Mouse (Mus musculus) heart, adult 9 months (tissue): Measurements from ENCODE around the gene Ppig.
A peak's percentile ranks its signal among the peaks of the same experiment; 100 is the strongest.
"Not testable (repeated sequence)": the region's sequence is repeated elsewhere in the genome, so short reads cannot be mapped to it uniquely, and the experiment has no call there.

Source experiments
- DNase-seq, 2 experiments: peaks; one replicate each; pipeline ENCODE4 v3.0.0; 2022; ENCODE audit warnings: low spot score in 2 of 2

Gene Ppig

DNA sequence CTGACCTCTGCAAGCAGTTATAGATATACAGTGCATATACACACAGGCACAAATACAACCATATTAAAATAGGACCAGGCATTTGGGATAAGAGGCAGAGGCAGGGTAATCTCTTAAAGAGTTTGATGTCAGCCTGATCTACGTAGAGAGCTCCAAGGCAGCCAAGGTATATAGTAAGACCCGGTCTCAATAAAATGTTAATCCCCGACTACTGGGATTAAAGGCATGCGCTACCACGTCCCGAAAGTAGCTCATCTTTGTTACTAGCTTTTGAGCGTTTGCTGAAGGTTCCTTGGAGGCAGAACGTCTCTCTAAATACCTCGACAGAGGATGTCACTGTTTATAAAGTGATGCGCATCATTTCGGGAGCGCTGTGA, at the start of gene Ppig:
Gene Ppig (plus strand): TSS at position 273 of the 377 bp plus-strand sequence.
- DNase-seq = no peak

DNA sequence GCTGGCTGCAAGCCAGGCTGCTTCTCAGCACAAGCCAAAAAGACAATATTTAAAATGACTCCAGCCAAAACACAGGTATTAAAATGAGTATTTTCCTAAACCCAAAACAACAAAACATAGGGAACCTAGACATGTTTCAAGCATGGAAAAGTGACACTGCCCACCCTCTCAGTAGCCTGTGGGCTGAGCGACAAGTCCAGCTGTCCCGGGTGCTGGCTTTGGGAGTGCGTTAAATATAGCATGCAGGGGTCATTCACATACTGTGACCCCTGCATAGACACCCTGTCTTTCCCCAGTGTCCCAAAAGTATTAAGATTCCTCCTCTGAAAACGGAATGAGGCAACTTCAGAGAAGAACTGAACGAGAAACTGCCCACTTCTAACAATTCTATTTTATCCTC, 48.6 kb upstream of the Ppig start:
- no peak for DNase-seq

DNA sequence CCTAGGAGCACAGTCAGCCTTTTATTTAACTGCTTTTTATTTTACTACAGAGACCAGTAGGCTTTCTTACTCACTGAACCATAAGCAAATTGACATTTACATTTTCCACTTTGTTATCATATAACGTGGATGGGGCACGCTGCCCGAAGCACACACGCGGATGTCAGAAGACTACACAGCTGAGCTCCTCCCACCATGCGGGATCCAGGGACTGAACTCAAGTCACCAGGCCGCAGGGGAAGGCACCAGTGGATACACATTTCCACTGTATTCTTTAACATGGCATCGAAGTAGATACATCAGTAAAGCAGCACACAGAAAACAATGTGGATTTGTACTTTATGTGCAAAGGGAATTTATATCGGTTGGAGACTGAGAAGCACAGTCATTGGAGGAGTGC, 47.1 kb upstream of the Ppig start:
- DNase-seq = no peak

DNA sequence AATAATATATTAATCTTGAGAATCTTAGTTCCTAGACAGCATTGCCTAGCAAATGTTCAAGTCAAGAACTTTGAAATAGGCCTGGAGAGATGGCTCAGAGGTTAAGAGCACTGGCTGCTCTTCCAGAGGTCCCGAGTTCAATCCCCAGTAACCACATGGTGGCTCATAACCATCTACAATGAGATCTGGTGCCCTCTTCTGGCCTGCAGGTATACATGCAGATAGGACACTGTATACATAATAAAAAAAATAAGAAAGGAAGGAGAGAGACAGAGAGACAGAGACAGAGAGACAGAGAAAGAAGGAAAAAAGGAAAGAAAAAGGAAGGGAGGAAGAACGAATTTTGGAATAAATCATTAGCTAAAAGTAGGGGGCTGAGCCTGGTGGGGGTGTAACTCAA, 45.6 kb upstream of the Ppig start:
- DNase-seq = no peak

DNA sequence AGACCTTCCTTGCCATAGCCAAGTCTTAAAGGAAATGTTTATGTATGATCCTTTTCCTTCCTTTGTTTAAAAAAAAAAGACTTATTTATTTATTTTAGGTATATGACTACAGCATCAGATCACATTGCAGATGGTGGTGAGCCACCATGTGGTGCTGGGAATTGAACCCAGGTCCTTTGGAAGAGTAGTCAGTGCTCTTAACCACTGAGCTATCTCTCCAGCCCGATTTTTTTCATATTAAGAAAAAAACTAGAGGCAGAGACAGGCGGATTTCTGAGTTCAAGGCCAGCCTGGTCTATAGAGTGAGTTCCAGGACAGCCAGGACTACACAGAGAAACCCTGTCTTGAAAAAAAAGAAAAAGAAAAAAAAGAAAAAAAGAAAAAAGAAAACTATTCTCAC, 45.1 kb upstream of the Ppig start:
- not testable (repeated sequence) for DNase-seq

DNA sequence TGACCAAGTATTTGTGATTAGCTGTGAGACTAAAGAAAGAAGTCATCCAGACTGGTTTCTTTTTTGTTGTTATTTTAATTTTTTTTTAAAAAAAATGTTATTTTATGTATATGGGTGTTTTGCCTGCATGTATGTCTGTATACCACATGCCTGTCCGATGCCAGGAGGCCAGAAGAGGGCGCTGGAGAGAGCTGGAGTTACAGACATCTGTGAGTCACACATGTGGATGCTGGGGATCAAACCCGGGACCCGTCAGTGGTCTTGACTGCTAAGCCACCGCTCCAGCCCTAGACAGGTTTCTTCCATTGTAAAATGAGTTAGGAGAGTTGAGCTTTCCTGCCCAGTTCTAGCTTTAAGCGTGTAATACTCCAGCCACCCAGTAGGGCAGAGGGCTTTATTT, 42.4 kb upstream of the Ppig start:
- DNase-seq = no peak

DNA sequence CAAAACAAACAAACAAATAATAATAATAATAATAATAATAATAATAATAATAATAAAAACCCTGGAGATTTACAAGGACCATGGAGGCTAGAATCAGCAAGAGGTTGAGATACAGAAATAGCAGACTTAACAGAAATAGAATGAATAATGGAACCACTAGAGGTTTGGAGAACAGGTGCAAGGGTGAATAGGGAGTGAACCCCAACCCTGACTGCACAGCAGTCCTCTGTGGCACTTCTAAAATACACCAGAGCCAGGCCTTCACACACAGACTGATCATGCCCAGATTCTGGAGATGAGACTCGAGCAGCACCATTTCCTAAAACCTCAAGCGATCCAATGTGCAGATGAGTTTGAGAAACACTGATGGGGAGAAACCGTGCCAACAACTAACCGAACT, 40.4 kb upstream of the Ppig start:
- DNase-seq = no peak

DNA sequence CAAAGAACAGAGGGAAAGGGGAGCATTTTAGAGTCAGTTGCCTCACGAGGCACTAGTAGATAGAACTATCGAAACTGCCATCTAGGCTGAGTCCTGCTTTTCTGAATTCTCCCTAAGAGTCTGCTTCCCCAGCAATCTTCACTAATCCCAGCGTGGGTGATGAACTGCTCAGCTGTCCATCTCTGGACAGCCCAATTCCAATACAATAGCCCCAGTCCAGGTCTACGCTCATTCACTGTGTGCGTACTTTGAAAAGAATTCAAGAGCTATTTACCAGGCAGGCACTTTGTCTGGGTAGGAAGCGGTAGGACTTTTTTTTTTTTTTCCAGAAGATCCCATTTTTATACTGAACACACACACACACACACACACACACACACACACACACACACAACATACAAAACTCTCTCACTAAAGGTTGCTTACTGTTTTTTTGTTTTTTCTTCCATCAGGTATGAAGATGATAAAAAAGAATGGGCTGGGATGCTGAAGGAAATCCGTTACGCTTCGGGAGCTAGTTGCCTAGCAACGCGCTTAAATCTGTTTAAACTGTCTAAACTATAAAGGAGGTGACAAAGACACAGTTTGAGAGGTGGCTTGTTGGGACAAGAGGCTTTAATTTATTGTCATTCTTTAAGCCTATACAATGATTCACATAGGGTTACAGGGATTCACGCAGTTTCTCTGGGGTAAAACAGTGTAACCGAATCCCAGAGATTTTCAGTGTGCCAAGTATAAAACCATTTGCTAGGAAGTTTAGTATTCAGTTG, 39.1 kb upstream of the Ppig start:
- DNase-seq = no peak

DNA sequence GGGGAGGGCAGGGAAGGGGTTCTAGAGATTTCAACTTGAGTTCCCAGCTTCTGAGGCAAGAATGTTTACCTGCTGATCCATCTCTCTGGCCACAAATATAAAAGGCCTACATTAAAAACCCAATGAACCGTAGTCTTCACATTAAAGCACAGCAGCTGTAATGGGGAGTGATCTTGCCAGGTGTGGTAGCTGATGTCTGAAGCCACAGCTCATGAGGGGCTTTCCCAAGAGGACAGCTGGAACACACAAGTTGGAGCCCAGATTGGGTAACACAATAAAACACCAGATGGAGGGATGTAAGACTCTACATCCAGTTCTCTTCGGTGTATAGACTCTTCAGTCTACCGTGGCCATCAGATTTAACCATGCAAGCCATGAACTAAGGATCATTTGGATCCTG, 37.9 kb upstream of the Ppig start:
- DNase-seq = no peak

DNA sequence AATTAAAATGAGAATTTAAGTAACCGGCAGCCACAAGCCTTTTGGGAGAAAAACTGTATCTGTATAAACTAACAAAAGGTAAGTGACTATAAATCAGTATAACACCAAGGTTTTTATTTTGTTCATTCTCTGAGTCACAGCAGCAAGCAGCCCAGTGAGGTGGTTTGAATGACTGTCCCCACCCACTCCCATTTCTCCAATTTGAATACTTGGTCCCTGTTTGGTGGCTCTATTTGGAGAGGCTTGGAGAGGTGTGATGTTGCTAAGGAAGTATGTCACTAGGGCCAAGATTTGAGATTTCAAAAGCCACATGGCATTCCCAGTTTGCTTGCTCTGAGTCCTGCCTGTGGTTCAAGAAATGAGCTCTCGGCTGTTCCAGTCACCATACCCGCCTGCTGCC, 32.1 kb upstream of the Ppig start:
- no peak for DNase-seq

DNA sequence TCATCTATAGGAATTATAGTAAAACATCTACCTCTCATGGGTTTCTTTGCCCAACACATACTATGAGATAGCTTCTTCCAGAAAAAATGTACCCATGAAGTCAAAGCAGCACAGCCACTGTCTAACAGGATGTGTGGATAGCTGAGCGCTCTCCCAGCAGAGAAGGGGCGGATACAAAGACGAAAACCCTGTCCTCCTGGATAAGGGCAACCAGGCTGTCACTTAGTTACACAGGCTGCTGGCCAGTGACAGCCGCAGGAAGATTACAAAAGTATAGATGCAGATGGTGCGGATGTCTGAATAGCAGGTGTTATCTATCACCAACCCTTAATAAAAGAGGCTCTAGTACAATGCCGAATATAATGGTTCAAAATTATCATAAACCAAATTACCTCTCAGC, 31.5 kb upstream of the Ppig start:
- no peak for DNase-seq

DNA sequence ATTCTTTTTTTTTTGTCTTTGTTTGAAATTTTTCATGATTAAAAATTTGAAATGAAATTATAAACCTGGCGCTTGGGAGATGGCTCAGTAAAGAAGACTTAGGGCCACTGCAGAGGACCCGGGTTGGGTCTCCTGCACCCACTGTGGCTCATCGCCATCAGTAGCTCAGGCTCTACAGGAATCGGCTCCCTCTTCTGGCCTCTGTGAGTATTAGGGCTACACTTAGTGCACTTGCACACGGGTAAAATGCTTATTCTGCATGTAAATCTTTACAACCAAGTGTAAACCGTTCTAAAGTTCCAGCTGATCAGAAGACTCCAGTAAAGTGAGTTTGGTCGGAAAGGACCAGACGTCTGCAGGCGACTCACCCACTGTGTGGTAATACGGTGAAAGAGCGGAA, 28.8 kb upstream of the Ppig start:
- DNase-seq = no peak

DNA sequence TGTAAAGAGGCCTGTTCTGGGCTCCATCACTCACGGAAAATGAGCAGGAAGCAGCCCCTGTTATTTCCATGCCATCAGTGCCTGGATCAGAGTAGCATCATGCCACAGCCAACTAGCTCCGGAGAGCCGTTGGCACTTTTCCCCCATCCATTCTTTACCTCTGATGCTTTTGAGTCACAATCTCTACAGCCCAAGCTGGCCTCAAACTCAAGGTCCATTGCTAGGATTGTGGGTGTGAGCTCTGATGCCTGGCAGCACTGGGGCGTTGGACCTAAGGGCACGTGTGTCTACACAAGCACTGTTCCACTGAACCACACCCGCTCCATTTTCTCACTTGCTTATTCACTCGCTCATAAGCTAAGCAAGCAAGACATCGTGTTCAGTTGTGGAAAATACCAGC, 21.9 kb upstream of the Ppig start:
- no peak for DNase-seq

DNA sequence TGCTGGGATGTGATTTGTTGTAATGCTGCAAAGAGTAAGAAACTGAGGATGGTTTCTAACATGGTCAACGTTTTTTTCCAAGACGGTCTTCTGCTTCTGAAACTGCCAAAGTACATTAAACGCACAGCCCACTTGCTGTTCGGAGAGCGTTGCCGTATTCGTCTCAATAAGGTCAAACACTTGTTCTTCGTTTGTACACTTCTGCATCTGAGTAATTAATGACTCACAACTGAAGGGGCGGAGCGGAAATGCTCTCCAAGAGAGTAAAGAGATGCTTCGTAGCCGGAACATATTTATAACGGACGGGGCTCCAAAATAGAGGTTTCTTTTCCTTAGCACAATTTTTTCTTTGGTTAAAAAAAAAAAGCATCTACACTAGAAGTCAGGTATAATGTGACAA, 10.2 kb upstream of the Ppig start:
- no peak for DNase-seq

DNA sequence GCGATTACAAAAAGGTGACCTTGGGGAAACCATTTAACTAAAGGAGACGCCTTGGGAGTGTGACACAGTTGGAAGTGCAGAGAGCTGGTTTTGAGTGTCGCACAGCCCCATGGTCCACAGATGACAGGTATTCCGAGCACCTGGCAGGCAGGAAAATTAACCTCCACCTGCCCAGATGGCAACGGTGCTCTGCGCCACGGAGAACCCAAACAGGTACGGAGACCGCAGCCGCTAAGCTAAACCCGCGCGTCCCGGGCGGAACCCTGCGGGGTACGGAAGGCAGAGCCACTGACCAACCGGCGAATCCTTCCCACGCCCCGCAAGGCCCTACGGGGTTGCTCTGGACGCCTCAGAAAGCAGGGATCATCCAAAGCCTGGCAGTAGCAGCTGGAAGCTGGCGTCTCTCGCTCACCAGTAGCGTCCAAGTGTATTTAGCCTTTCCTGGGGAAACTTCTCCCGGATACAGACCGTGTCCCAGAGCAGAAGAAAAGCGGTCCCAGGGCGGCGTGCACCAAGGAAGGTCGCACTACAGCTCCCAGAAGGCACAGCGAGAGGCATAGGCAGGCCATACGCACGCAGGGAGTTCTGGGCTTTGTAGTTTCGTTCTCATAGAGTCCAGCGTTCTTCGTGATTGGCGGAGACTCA, 9.2 kb upstream of the Ppig start, which contains the start of gene Fastkd1:
Gene Fastkd1 (minus strand): TSS at position 536 of the 645 bp plus-strand sequence.
- DNase-seq = peak; percentile 91 to 96

DNA sequence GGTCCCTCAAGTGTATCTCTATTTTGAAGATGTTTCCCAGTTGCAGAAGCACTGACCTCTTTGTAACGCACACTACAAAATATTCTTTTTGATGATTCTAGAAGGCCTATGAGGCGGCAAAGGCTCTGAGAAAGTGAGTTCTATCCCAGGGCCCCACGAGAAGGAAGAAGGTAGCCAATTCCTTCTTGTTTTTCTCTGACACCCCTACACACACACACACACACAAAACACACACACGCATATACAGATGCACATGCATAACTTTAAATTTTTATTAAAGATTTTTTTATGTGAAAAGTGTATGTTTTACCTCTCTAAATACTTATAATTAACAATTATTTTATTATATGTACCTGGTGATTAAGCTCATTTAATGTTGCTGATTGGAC, 8.7 kb upstream of the Ppig start:
- no peak for DNase-seq

DNA sequence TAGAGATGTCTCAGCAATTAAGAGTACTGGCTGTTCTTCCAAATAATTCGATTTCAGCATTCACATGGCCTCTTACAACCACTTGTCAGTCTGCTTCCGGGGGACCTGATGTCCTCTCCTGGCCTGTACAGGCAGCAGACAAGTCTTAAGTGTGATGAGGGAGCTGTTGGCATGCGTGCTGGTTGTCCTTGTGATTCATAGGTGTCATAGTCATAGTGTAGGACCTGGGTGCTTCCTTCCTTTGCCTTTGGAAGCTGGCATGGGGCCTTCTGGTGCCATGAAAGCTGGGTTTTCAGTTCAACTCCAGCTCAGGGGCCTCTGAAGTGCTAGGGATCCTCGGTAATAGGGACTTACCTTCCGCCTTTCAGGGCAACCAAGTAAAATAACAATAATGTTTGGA, 8.2 kb upstream of the Ppig start:
- no peak for DNase-seq

DNA sequence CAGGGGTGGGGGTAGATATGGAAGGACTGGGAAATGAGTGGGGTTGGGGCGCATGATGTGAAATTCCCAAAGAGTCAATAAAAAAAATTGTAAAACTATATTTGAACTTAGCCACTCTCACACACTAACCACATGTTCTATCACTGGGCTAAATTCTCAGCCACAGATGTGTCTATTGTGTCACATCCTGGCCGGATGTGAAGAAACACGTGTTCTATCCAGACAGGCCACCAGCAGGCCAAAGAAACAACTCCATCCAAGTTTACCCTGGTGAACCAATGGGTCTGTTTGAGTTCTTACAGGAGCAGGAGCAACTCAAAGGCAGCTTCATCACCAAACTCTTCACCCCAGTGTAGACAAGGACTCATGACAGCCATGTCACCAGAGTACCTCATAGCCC, 5.9 kb upstream of the Ppig start:
- DNase-seq = no peak

DNA sequence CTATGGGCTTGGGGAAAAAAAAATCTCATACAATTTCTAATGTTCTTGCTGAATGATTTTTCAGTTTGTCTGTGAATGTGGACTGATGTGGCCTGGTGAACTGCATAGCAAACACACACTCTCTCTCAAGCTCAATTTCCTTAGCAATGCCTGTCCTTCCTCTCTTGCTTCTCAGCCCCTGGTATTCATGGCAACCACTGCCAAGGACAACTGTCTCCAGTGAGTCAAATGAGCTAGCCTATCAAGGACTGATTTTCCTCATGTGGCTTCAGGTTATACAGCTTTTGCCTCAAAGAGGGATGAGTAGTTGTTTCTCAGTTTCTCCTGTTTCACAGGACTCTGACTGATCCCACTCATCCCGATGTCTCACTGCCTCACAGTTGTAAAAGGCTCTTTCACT, 3.2 kb upstream of the Ppig start:
- no peak for DNase-seq

DNA sequence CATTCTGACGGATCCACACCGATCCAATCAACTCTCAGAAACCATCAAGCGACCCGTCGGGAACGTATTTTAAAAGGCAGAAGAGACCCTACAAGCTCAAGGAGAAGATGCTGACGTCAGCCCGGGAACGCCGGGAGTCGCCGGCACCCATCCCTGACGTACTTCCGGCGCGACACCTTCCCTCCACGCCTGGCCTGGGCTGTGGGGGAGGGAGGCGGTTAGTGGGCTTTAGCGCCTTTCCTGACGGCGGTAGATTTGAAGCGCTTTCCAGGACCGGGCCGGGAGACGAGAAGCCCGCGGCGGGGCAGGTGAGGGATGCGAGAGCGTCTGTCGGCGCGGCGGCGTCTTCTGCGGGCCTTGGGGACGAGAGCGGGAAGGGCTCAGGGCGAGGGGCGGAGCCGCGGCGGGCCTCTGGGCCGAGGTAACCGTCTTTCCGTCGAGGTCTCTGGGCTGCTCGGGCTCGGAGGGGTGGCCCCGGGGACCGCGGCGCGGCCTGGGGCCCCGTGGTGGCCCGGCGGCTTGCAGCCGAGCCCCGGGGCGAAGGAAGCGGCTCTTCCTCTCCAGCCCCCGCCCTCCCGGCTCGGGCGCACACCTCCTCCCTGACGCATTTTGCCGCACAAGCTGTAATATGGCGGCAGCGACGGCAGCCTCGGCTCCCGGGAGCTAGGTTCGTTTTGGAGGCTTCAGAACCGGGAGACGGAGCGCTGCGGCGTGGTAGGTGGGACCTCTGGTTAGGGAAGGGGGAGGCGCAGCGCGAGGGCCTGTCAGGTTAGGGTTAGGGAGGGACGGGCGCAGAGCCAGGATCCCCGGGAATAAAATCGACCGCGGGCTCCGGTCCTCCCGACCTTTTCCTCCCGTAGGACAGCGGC, 539 bp downstream of the Ppig start:
- peak; percentile 92 to 95 for DNase-seq

DNA sequence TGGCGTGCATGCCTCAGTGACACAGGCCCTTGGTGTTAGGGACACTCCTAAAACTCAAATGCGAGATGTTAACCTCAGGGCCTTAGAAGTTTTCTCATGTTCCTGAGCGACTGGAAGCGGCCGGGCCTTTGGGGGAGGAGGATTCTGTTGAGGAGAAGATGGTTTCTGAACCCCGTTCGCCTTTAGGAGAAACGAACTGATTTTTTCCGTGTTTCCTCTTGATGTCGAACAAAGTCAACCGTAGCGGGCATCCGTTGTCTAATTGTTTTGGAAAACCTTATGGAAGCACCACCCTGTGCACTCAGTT, 1.1 kb downstream of the Ppig start:
- DNase-seq = no peak

DNA sequence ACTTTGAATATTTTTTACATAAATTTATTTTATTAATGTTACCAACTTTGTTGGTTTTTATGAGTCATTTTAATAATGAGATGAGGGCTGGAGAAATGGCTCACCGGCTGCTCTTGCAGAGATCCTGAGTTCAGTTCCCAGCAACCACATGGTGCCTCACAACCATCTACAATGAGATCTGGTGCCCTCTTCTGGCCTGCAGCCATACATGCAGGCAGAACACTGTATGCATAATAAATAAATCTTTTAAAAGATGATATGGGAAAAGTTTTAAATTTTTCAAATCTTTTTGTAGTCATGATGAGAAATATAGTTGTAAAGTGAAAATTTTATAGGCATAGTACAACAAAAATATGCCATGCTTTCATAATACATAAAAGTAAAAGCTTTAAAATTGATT, 22.7 kb downstream of the Ppig start:
- DNase-seq = no peak

DNA sequence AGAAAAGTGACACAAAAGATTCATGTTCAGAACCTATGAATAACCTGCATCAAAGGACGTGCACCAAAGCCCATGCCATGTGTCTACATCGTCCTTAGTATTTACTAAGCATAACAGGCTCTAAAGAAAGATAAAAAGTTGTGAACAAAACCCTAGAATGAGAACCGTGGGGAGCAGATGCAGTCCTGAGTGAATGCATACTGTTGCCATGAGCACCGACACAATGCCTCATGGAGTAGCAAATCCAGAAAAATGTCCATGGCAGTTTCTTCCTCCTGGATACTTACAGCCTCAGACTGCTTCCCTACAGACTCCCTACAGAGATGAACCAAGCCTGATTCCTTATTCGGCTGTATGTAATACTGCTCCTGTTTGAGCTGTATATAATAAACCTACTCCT, 38.6 kb downstream of the Ppig start:
- DNase-seq = no peak
